Mouse (Mus musculus): ENCODE data around the gene Atp5g1.

Gene Atp5g1

GRCm38 (mm10) chr11:96073295-96073993, 2.0 kb downstream of the Atp5g1 start:
- no peak for DNase-seq (ENCODE audit: low spot score in 2 of 2)

GRCm38 (mm10) chr11:96071013-96071412, 4.5 kb downstream of the Atp5g1 start:
- DNase-seq (ENCODE audit: low spot score in 2 of 2), result no peak

GRCm38 (mm10) chr11:96070353-96070752, 5.1 kb downstream of the Atp5g1 start:
- DNase-seq (ENCODE audit: low spot score in 2 of 2), result no peak

- no peak for DNase-seq (ENCODE audit: low spot score in 2 of 2)
Measured at GRCm38 (mm10) chr11:96068231-96068630, 7.2 kb downstream of the Atp5g1 start.

- DNase-seq (ENCODE audit: low spot score in 2 of 2), result peak; percentile 98
Measured at GRCm38 (mm10) chr11:96065215-96065911, 10.1 kb downstream of the Atp5g1 start, which contains the start of gene Ube2z. Gene Ube2z, minus strand, starts transcription at chr11:96065388.

GRCm38 (mm10) chr11:96064521-96065214, 10.8 kb downstream of the Atp5g1 start:
- peak; percentile 47 to 67 for DNase-seq (ENCODE audit: low spot score in 2 of 2)

GRCm38 (mm10) chr11:96058309-96058708, 17.2 kb downstream of the Atp5g1 start:
- no peak for DNase-seq (ENCODE audit: low spot score in 2 of 2)

GRCm38 (mm10) chr11:96050854-96051253, 24.6 kb downstream of the Atp5g1 start:
- DNase-seq (ENCODE audit: low spot score in 2 of 2), result no peak

GRCm38 (mm10) chr11:96049939-96050338, 25.5 kb downstream of the Atp5g1 start:
- DNase-seq (ENCODE audit: low spot score in 2 of 2), result no peak

- DNase-seq (ENCODE audit: low spot score in 2 of 2), result no peak
Measured at GRCm38 (mm10) chr11:96047469-96048373, 27.7 kb downstream of the Atp5g1 start.

GRCm38 (mm10) chr11:96046793-96047192, 28.7 kb downstream of the Atp5g1 start:
- DNase-seq (ENCODE audit: low spot score in 2 of 2), result no peak

GRCm38 (mm10) chr11:96046028-96046427, 29.4 kb downstream of the Atp5g1 start:
- DNase-seq (ENCODE audit: low spot score in 2 of 2), result no peak

GRCm38 (mm10) chr11:96044803-96045567, 30.5 kb downstream of the Atp5g1 start:
- DNase-seq (ENCODE audit: low spot score in 2 of 2), result no peak

- DNase-seq (ENCODE audit: low spot score in 2 of 2), result no peak
Measured at GRCm38 (mm10) chr11:96038560-96038959, 36.9 kb downstream of the Atp5g1 start.

- DNase-seq (ENCODE audit: low spot score in 2 of 2), result no peak
Measured at GRCm38 (mm10) chr11:96037499-96037898, 38.0 kb downstream of the Atp5g1 start.

- DNase-seq (ENCODE audit: low spot score in 2 of 2), result no peak
Measured at GRCm38 (mm10) chr11:96035133-96035532, 40.3 kb downstream of the Atp5g1 start.

- DNase-seq (ENCODE audit: low spot score in 2 of 2), result peak; percentile 88 to 95
Measured at GRCm38 (mm10) chr11:96034596-96035052, 40.8 kb downstream of the Atp5g1 start, which contains the start of gene Snf8. Gene Snf8, plus strand, starts transcription at chr11:96034885.

GRCm38 (mm10) chr11:96034116-96034515, 41.4 kb downstream of the Atp5g1 start:
- no peak for DNase-seq (ENCODE audit: low spot score in 2 of 2)

GRCm38 (mm10) chr11:96033264-96033663, 42.2 kb downstream of the Atp5g1 start:
- peak in 1 of 2 experiments; percentile 24 for DNase-seq (ENCODE audit: low spot score in 2 of 2)

- no peak for DNase-seq (ENCODE audit: low spot score in 2 of 2)
Measured at GRCm38 (mm10) chr11:96031701-96032100, 43.8 kb downstream of the Atp5g1 start.

GRCm38 (mm10) chr11:96030571-96030970, 44.9 kb downstream of the Atp5g1 start:
- no peak for DNase-seq (ENCODE audit: low spot score in 2 of 2)

All from spleen, postnatal 10 days (tissue).